Mouse (Mus musculus) kidney, adult 8-10 months (tissue): ENCODE results near the gene Olfr715b.
"Not testable (repeated sequence)": the region's sequence is repeated elsewhere in the genome, so short reads cannot be mapped to it uniquely, and the experiment has no call there.

Experiments used
- DNase-seq, 2 experiments: peaks; one replicate each; pipeline ENCODE4 v3.0.0; 2022

Gene Olfr715b

DNA sequence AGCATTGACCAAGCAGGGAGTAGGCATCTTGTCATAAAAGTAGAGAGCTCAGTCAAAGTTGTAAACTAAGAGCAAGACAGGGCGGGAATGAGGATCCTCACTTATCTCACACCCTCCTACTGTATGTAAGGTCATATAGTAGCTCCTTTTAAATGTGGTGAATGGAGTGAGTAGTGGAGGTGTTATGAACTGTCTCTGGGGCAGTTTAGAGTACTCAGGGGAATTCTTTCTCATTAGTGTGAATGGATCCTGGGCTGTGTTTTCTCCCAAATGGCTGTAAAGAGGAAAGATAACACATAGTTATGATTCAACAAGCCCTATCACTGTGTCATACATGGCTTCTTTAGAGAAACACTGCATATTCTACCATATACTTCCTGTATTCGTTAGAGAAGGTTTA lies at the start of gene Olfr715b:
Gene Olfr715b, minus strand, starts transcription at position 101 of the 400 bp plus-strand sequence.
- DNase-seq, result not testable (repeated sequence)

DNA sequence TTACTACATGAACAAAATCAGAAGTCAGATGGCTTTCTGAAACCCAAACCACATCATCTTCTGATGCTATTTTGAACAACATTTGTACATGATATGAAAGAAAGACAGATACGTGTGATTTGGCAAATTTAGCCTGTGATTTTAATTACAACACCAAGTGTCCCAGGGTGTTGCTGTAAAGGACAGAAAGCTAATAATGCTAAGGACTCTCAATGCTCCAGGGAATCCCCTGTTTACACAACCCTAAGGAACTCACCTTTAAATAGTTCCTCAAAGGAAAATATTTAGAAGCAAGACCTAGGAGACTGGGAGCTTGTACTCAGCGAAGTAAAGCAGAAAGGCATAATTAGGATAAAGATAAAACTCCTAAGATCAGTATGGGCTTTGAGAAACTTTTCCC lies 27.9 kb upstream of the Olfr715b start, which contains the start of gene Olfr716:
Gene Olfr716, plus strand, starts transcription at position 301 of the 400 bp plus-strand sequence.
- DNase-seq, result not testable (repeated sequence)

DNA sequence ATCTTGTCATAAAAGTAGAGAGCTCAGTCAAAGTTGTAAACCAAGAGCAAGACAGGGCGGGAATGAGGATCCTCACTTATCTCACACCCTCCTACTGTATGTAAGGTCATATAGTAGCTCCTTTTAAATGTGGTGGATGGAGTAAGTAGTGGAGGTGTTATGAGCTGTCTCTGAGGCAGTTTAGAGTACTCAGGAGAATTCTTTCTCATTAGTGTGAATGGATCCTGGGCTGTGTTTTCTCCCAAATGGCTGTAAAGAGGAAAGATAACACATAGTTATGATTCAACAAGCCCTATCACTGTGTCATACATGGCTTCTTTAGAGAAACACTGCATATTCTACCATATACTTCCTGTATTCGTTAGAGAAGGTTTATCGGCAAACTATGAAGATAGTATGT lies 20.8 kb upstream of the Olfr715b start, which contains the start of gene Olfr715:
Gene Olfr715, minus strand, starts transcription at position 101 of the 400 bp plus-strand sequence.
- DNase-seq, result not testable (repeated sequence)

DNA sequence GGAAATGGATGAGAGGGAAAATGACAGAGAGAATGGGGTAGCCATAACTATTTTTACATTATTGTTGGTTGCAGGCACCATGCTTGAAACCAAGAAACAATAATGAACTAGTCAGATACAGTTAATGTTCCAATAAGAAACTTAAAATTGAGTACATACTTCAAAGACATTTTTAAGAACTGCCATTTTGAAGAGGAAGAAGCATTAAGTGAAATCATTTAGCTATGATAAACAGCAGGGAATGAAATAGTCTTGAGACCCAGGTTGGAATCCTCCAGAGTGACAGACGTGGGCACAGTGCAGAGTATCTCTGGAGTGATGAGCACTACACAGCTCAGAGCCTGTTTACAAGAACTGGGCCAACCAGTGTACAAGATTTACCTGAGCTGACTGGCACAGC lies 17.2 kb downstream of the Olfr715b start, which contains the start of gene Olfr17:
Gene Olfr17, plus strand, starts transcription at position 301 of the 400 bp plus-strand sequence.
- DNase-seq, result no peak

DNA sequence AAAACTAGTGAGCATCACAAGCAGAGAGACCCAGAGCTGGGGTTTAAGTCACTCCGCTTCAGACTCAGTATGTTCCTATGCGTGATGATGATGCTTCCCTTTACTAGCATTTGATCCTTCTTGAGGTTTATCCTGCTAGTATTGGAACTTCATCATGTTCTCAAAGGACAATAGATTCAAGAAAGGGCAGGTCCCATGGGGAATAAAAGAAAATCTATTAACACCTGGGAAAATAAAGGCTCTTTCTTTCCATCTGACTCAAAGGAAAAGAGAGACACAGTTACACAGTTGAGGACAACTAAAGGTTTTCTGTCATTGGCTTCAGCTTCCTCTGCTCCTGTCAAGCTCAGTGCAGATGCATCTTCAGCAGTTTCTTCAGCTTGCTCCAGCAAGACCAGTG lies 39.5 kb downstream of the Olfr715b start, which contains the start of gene Olfr714:
Gene Olfr714, plus strand, starts transcription at position 301 of the 400 bp plus-strand sequence.
- DNase-seq, result no peak
